Mouse (Mus musculus): ENCODE results near the gene Nceh1. TPM values are rescaled to one million over a fixed set of nuclear protein-coding genes. Genes with fewer than 3 reads are reported as not detected.

The Nceh1 gene
- 12.3 and 13.3 TPM in 2 replicates for polyA plus RNA-seq (2016; fragmentation: Nextera tagmentation; extraction: Ambion mirVana)

- WGBS: under 1% methylated on average over 54 of the region's 54 CpGs
- Histone ChIP-seq H3K4me1 (replicated peaks) (peaks cover 5% of the 10 kb centered on the region), H3K36me3 (no peaks in the 10 kb centered on the region), H3K9ac (peak within 1 kb of the TSS; percentile 80), H3K27me3 (replicated peaks) (no peaks in the 10 kb centered on the region), H3K27ac (ENCODE audit: poor library complexity, severe bottlenecking) (peak within 1 kb of the TSS; percentile 36), H3K4me2 (peak within 1 kb of the TSS; percentile 92), H3K4me3 (peak within 1 kb of the TSS; percentile 73), H3K9me3 (replicated peaks) (no peaks in the 10 kb centered on the region)
- ATAC-seq (ENCODE audit: insufficient number of reproducible peaks, low FRiP score): peak; percentile 94
Measured at GRCm38 (mm10) chr3:27182733-27183600, at the start of gene Nceh1. TSS of gene Nceh1 (plus strand) at chr3:27182965.

- peaks cover 75% of the 10 kb centered on the region for H3K36me3 ChIP-seq
- H3K4me2 ChIP-seq: no peak overlapping the region
- ATAC-seq (ENCODE audit: insufficient number of reproducible peaks, low FRiP score): no peak
- H3K4me1 ChIP-seq (replicated peaks): no peaks in the 10 kb centered on the region
- H3K9me3 ChIP-seq (replicated peaks): no peaks in the 10 kb centered on the region
- no peak overlapping the region for H3K4me3 ChIP-seq
- H3K9ac ChIP-seq: no peak overlapping the region
- 88% methylated on average over 8 of the region's 8 CpGs for WGBS
- no peak overlapping the region for H3K27ac ChIP-seq (ENCODE audit: poor library complexity, severe bottlenecking)
- no peaks in the 10 kb centered on the region for H3K27me3 ChIP-seq (replicated peaks)
Measured at GRCm38 (mm10) chr3:27140101-27140500, 42.7 kb upstream of the Nceh1 start.

GRCm38 (mm10) chr3:27143570-27143969 is 39.2 kb upstream of the Nceh1 start:
- Histone ChIP-seq H3K4me1 (replicated peaks) (no peaks in the 10 kb centered on the region), H3K4me3 (no peak overlapping the region), H3K27me3 (replicated peaks) (no peaks in the 10 kb centered on the region), H3K9ac (no peak overlapping the region), H3K36me3 (peaks cover 65% of the 10 kb centered on the region), H3K9me3 (replicated peaks) (no peaks in the 10 kb centered on the region), H3K27ac (ENCODE audit: poor library complexity, severe bottlenecking) (no peak overlapping the region), H3K4me2 (no peak overlapping the region)
- WGBS: 88% methylated on average over 7 of the region's 7 CpGs
- no peak for ATAC-seq (ENCODE audit: insufficient number of reproducible peaks, low FRiP score)

- no peaks in the 10 kb centered on the region for H3K27me3 ChIP-seq (replicated peaks)
- H3K27ac ChIP-seq (ENCODE audit: poor library complexity, severe bottlenecking): no peak overlapping the region
- no peak overlapping the region for H3K9ac ChIP-seq
- no peak for ATAC-seq (ENCODE audit: insufficient number of reproducible peaks, low FRiP score)
- no peak overlapping the region for H3K4me3 ChIP-seq
- WGBS: 90% methylated on average over 7 of the region's 7 CpGs
- no peaks in the 10 kb centered on the region for H3K4me1 ChIP-seq (replicated peaks)
- no peaks in the 10 kb centered on the region for H3K9me3 ChIP-seq (replicated peaks)
- H3K4me2 ChIP-seq: no peak overlapping the region
- H3K36me3 ChIP-seq: peaks cover 61% of the 10 kb centered on the region
Measured at GRCm38 (mm10) chr3:27145733-27146132, 37.0 kb upstream of the Nceh1 start.

GRCm38 (mm10) chr3:27153191-27153671 is 29.5 kb upstream of the Nceh1 start:
- ATAC-seq (ENCODE audit: insufficient number of reproducible peaks, low FRiP score): peak; percentile 39
- WGBS: under 1% methylated on average over 31 of the region's 31 CpGs

GRCm38 (mm10) chr3:27153701-27154209 is 29.0 kb upstream of the Nceh1 start, which contains the start of gene Ect2:
TSS of gene Ect2 (minus strand) at chr3:27153878.
- under 1% methylated on average over 37 of the region's 37 CpGs for WGBS
- Histone ChIP-seq H3K27ac (ENCODE audit: poor library complexity, severe bottlenecking) (peak within 1 kb of the TSS; percentile 81), H3K9me3 (replicated peaks) (no peaks in the 10 kb centered on the region), H3K36me3 (peaks cover 12% of the 10 kb centered on the region), H3K9ac (peak within 1 kb of the TSS; percentile 90), H3K27me3 (replicated peaks) (no peaks in the 10 kb centered on the region), H3K4me1 (replicated peaks) (peaks cover 30% of the 10 kb centered on the region), H3K4me3 (peak within 1 kb of the TSS; percentile 94), H3K4me2 (peak within 1 kb of the TSS; percentile 66)
- ATAC-seq (ENCODE audit: insufficient number of reproducible peaks, low FRiP score): peak; percentile 99

More at GRCm38 (mm10) chr3:27153191-27153671, 29.5 kb upstream of the Nceh1 start:
- H3K27ac ChIP-seq (ENCODE audit: poor library complexity, severe bottlenecking): peak overlapping the region; percentile 76
- peaks cover 13% of the 10 kb centered on the region for H3K36me3 ChIP-seq
- peaks cover 30% of the 10 kb centered on the region for H3K4me1 ChIP-seq (replicated peaks)
- H3K9ac ChIP-seq: peak overlapping the region; percentile 90
- peak overlapping the region; percentile 94 for H3K4me3 ChIP-seq
- H3K9me3 ChIP-seq (replicated peaks): no peaks in the 10 kb centered on the region
- peak overlapping the region; percentile 66 for H3K4me2 ChIP-seq
- no peaks in the 10 kb centered on the region for H3K27me3 ChIP-seq (replicated peaks)

GRCm38 (mm10) chr3:27154280-27154679 is 28.5 kb upstream of the Nceh1 start:
- peak; percentile 17; the same call in 1 of the 2 replicates for ATAC-seq (ENCODE audit: insufficient number of reproducible peaks, low FRiP score)

GRCm38 (mm10) chr3:27155051-27155855 is 27.5 kb upstream of the Nceh1 start:
- H3K27ac ChIP-seq (ENCODE audit: poor library complexity, severe bottlenecking): peak overlapping the region; percentile 81
- H3K4me3 ChIP-seq: no peak overlapping the region
- H3K9me3 ChIP-seq (replicated peaks): no peaks in the 10 kb centered on the region
- 17% methylated on average over 6 of the region's 6 CpGs for WGBS
- H3K27me3 ChIP-seq (replicated peaks): no peaks in the 10 kb centered on the region
- no peak for ATAC-seq (ENCODE audit: insufficient number of reproducible peaks, low FRiP score)
- H3K4me2 ChIP-seq: peak overlapping the region; percentile 2; the same call in 1 of the 2 replicates
- no peak overlapping the region for H3K9ac ChIP-seq
- peaks cover under 1% of the 10 kb centered on the region; the same call in 1 of the 2 replicates for H3K36me3 ChIP-seq
- H3K4me1 ChIP-seq (replicated peaks): peaks cover 33% of the 10 kb centered on the region

More at GRCm38 (mm10) chr3:27154280-27154679, 28.5 kb upstream of the Nceh1 start:
- Histone ChIP-seq H3K4me1 (replicated peaks) (peaks cover 33% of the 10 kb centered on the region), H3K27me3 (replicated peaks) (no peaks in the 10 kb centered on the region), H3K9ac (peak overlapping the region; percentile 26), H3K36me3 (peaks cover 9% of the 10 kb centered on the region), H3K27ac (ENCODE audit: poor library complexity, severe bottlenecking) (peak overlapping the region; percentile 81), H3K9me3 (replicated peaks) (no peaks in the 10 kb centered on the region), H3K4me2 (peak overlapping the region; percentile 55), H3K4me3 (peak overlapping the region; percentile 94)
- WGBS: 60% methylated on average over 2 of the region's 2 CpGs

- Histone ChIP-seq H3K4me3 (no peak overlapping the region), H3K27me3 (replicated peaks) (no peaks in the 10 kb centered on the region), H3K4me2 (no peak overlapping the region), H3K4me1 (replicated peaks) (peaks cover 33% of the 10 kb centered on the region), H3K9me3 (replicated peaks) (no peaks in the 10 kb centered on the region), H3K36me3 (no peaks in the 10 kb centered on the region), H3K27ac (ENCODE audit: poor library complexity, severe bottlenecking) (peak overlapping the region; percentile 81), H3K9ac (no peak overlapping the region)
- ATAC-seq (ENCODE audit: insufficient number of reproducible peaks, low FRiP score): no peak
- WGBS: 67% methylated on average over 9 of the region's 9 CpGs
Measured at GRCm38 (mm10) chr3:27155856-27156593, 26.7 kb upstream of the Nceh1 start.

GRCm38 (mm10) chr3:27156594-27156949 is 26.2 kb upstream of the Nceh1 start:
- no peak for ATAC-seq (ENCODE audit: insufficient number of reproducible peaks, low FRiP score)
- peaks cover 30% of the 10 kb centered on the region for H3K4me1 ChIP-seq (replicated peaks)
- no peak overlapping the region for H3K9ac ChIP-seq
- H3K4me3 ChIP-seq: no peak overlapping the region
- no peak overlapping the region for H3K27ac ChIP-seq (ENCODE audit: poor library complexity, severe bottlenecking)
- 71% methylated on average over 3 of the region's 3 CpGs for WGBS
- H3K9me3 ChIP-seq (replicated peaks): no peaks in the 10 kb centered on the region
- H3K36me3 ChIP-seq: no peaks in the 10 kb centered on the region
- H3K27me3 ChIP-seq (replicated peaks): no peaks in the 10 kb centered on the region
- no peak overlapping the region for H3K4me2 ChIP-seq
